ENCODE assay signal across 30 mouse cellular contexts in genomic region chr16:39132459-39132858, GRCm38 (mm10).
"Had no signal": no experiment of that assay in that cellular context is flagged by ENCODE, and none has a peak within 500 bp of the region (broad histone marks: within the 10 kb centered on the region; RNA-seq: fewer than 3 reads in every experiment).

No protein-coding gene starts in this region.

- H3K9me3 ChIP-seq: limb, embryonic 10.5 days; limb, embryonic 13.5 days; limb, embryonic 15.5 days; liver, embryonic 12.5 days; liver, embryonic 13.5 days; liver, embryonic 15.5 days; lung, embryonic 15.5 days; midbrain, embryonic 10.5 days; midbrain, embryonic 15.5 days; neural tube, embryonic 12.5 days had no signal

- H3K27me3 ChIP-seq: limb, embryonic 12.5 days; limb, embryonic 13.5 days; limb, embryonic 15.5 days; liver, embryonic 12.5 days; liver, embryonic 13.5 days; liver, embryonic 15.5 days; lung, embryonic 15.5 days; megakaryocyte, embryonic 14.5 days; midbrain, embryonic 12.5 days; midbrain, embryonic 13.5 days; midbrain, embryonic 15.5 days; neural tube, embryonic 12.5 days had no signal

- H3K36me3 ChIP-seq: limb, embryonic 10.5 days; limb, embryonic 12.5 days; limb, embryonic 13.5 days; limb, embryonic 15.5 days; liver, embryonic 12.5 days; liver, embryonic 13.5 days; liver, embryonic 15.5 days; lung, embryonic 15.5 days; midbrain, embryonic 10.5 days; midbrain, embryonic 12.5 days; midbrain, embryonic 13.5 days; midbrain, embryonic 15.5 days; neural tube, embryonic 12.5 days had no signal

- DNase-seq: left cerebral cortex, postnatal 4 days; liver; liver, embryonic 13.5 days; liver, postnatal 0 days; lung, adult 18-20 months; lung, adult 2 months; lung, embryonic 14.5 days; lung, postnatal 10 days; lung, postnatal 14 days; lung, postnatal 36 days; lung, postnatal 4 days; midbrain, embryonic 14.5 days had no signal

- H3K9ac ChIP-seq: limb, embryonic 12.5 days; limb, embryonic 13.5 days; limb, embryonic 15.5 days; liver, embryonic 12.5 days; liver, embryonic 13.5 days; liver, embryonic 14.5 days; liver, embryonic 15.5 days; liver, postnatal 0 days; lung, embryonic 14.5 days; lung, embryonic 15.5 days; midbrain, embryonic 12.5 days; midbrain, embryonic 13.5 days; midbrain, embryonic 15.5 days; neural tube, embryonic 12.5 days had no signal

- H3K4me2 ChIP-seq: limb, embryonic 12.5 days; limb, embryonic 13.5 days; limb, embryonic 15.5 days; liver, embryonic 11.5 days; liver, embryonic 12.5 days; liver, embryonic 13.5 days; liver, embryonic 15.5 days; lung, embryonic 14.5 days; lung, embryonic 15.5 days; midbrain, embryonic 11.5 days; midbrain, embryonic 12.5 days; midbrain, embryonic 13.5 days; midbrain, embryonic 15.5 days; neural tube, embryonic 12.5 days had no signal

- H3K4me1 ChIP-seq: limb, embryonic 10.5 days; limb, embryonic 12.5 days; limb, embryonic 13.5 days; limb, embryonic 15.5 days; liver, embryonic 12.5 days; liver, embryonic 13.5 days; liver, embryonic 15.5 days; lung, embryonic 15.5 days; megakaryocyte, embryonic 14.5 days; midbrain, embryonic 12.5 days; midbrain, embryonic 13.5 days; midbrain, embryonic 15.5 days; neural tube, embryonic 12.5 days had no signal

- H3K27ac ChIP-seq: limb, embryonic 10.5 days; limb, embryonic 12.5 days; limb, embryonic 13.5 days; limb, embryonic 15.5 days; liver, embryonic 12.5 days; liver, embryonic 13.5 days; liver, embryonic 14.5 days; liver, embryonic 15.5 days; lung, embryonic 15.5 days; macrophage; midbrain, embryonic 10.5 days; midbrain, embryonic 12.5 days; midbrain, embryonic 13.5 days; midbrain, embryonic 15.5 days; neural tube, embryonic 12.5 days had no signal

- H3K4me3 ChIP-seq: limb, embryonic 10.5 days; limb, embryonic 12.5 days; limb, embryonic 13.5 days; limb, embryonic 15.5 days; liver, embryonic 12.5 days; liver, embryonic 13.5 days; liver, embryonic 15.5 days; lung, embryonic 15.5 days; megakaryocyte, embryonic 14.5 days; midbrain, embryonic 10.5 days; midbrain, embryonic 12.5 days; midbrain, embryonic 13.5 days; midbrain, embryonic 15.5 days; myocyte; neural tube, embryonic 12.5 days had no signal
